Mouse (Mus musculus) limb, embryonic 13.5 days (tissue): Measurements from ENCODE around the gene Tbc1d17. TPM values are rescaled to one million over a fixed set of nuclear protein-coding genes. Genes with fewer than 3 reads are reported as not detected.

ENCODE experiments used
- ATAC-seq: fragments of 200-750 bp; cut with Nextera tagmentation; 2 replicates; pipeline ENCODE4 v1.8.0; 2017; ENCODE audit warnings: low read depth, moderate number of reproducible peaks, moderate TSS enrichment; ENCODE audit not compliant: low FRiP score
- H3K27ac ChIP-seq: fragments of 300-500 bp; sonication (generic); 2 replicates; pipeline ENCODE4 v1.5.1; 2015; ENCODE audit warnings: inconsistent platforms, mild to moderate bottlenecking, moderate library complexity
- H3K27me3 ChIP-seq: fragments of 300-500 bp; sonication (generic); 2 replicates; pipeline ENCODE4 v1.6.1; 2015; ENCODE audit warnings: mild to moderate bottlenecking, inconsistent platforms
- H3K36me3 ChIP-seq: fragments of 300-500 bp; sonication (generic); 2 replicates; pipeline ENCODE4 v1.6.1; 2015; ENCODE audit warnings: inconsistent platforms, mild to moderate bottlenecking, moderate library complexity
- H3K4me1 ChIP-seq: fragments of 300-500 bp; sonication (generic); 2 replicates; pipeline ENCODE4 v1.6.1; 2015; ENCODE audit warnings: inconsistent platforms
- H3K4me2 ChIP-seq: fragments of 300-500 bp; sonication (generic); replicated peaks from 2 replicates; pipeline ENCODE4 v1.6.1; 2015; ENCODE audit warnings: inconsistent platforms, mild to moderate bottlenecking, moderate library complexity
- H3K4me3 ChIP-seq: fragments of 300-500 bp; sonication (generic); 2 replicates; pipeline ENCODE4 v1.5.1; 2015; ENCODE audit warnings: moderate library complexity, mild to moderate bottlenecking, inconsistent platforms
- H3K9ac ChIP-seq: fragments of 300-500 bp; sonication (generic); 2 replicates; pipeline ENCODE4 v1.6.1; 2015; ENCODE audit warnings: mild to moderate bottlenecking, inconsistent platforms
- H3K9me3 ChIP-seq: fragments of 300-500 bp; sonication (generic); 2 replicates; pipeline ENCODE4 v1.6.1; 2016; ENCODE audit warnings: inconsistent platforms
- WGBS: fragments of 180-500 bp; shearing (Covaris S2); methylation state at CpG from one replicate; pipeline ENCODE4 v1.1.7; 2015; 5-methylcytosine and 5-hydroxymethylcytosine counted together
- polyA plus RNA-seq: library from polyadenylated mRNA; unstranded; fragments of >200 nt; fragmentation: Nextera tagmentation; extraction: Ambion mirVana; gene quantifications from 2 replicates; pipeline ENCODE4 v1.2.1, GENCODE M21; 2015

Gene Tbc1d17
- polyA plus RNA-seq, 1 experiment from 2014 or later: 90.5 TPM

- Histone ChIP-seq H3K27me3 (no peaks in the 10 kb centered on the region), H3K9me3 (no peaks in the 10 kb centered on the region), H3K36me3 (peaks cover 40% of the 10 kb centered on the region), H3K4me2 (peak overlapping the region; percentile 94), H3K9ac (peak overlapping the region; percentile 82), H3K27ac (peak overlapping the region; percentile 95), H3K4me3 (peak overlapping the region; percentile 79), H3K4me1 (peaks cover 55% of the 10 kb centered on the region)
- WGBS: under 1% methylated on average over 33 of the region's 33 CpGs
- ATAC-seq: peak; percentile 57
These were observed 1.3 kb upstream of the Tbc1d17 start for GRCm38 (mm10) chr7:44850146-44850545.

GRCm38 (mm10) chr7:44849416-44850111 lies 685 bp upstream of the Tbc1d17 start:
- peak overlapping the region; percentile 79 for H3K4me3 ChIP-seq
- H3K4me2 ChIP-seq: peak overlapping the region; percentile 94
- H3K4me1 ChIP-seq: peaks cover 49% of the 10 kb centered on the region
- H3K9ac ChIP-seq: peak overlapping the region; percentile 82
- H3K27ac ChIP-seq: peak overlapping the region; percentile 95
- ATAC-seq: peak; percentile 73
- H3K36me3 ChIP-seq: peaks cover 46% of the 10 kb centered on the region
- under 1% methylated on average over 41 of the region's 41 CpGs for WGBS
- H3K27me3 ChIP-seq: no peaks in the 10 kb centered on the region
- H3K9me3 ChIP-seq: no peaks in the 10 kb centered on the region

GRCm38 (mm10) chr7:44847772-44848171 lies 1.1 kb downstream of the Tbc1d17 start:
- Histone ChIP-seq H3K36me3 (peaks cover 52% of the 10 kb centered on the region), H3K27me3 (no peaks in the 10 kb centered on the region), H3K27ac (no peak overlapping the region), H3K9me3 (no peaks in the 10 kb centered on the region), H3K4me1 (peaks cover 31% of the 10 kb centered on the region), H3K4me3 (peak overlapping the region; percentile 79), H3K4me2 (peak overlapping the region; percentile 94), H3K9ac (peak overlapping the region; percentile 64)
- 70% methylated on average over 5 of the region's 5 CpGs for WGBS
- ATAC-seq: no peak

GRCm38 (mm10) chr7:44846804-44847203 lies 2.1 kb downstream of the Tbc1d17 start:
- Histone ChIP-seq H3K4me3 (no peak overlapping the region), H3K27me3 (peaks cover 7% of the 10 kb centered on the region), H3K4me2 (no peak overlapping the region), H3K27ac (no peak overlapping the region), H3K9ac (no peak overlapping the region), H3K4me1 (peaks cover 25% of the 10 kb centered on the region), H3K36me3 (peaks cover 58% of the 10 kb centered on the region), H3K9me3 (no peaks in the 10 kb centered on the region)
- ATAC-seq: no peak
- 91% methylated on average over 7 of the region's 7 CpGs for WGBS

- H3K36me3 ChIP-seq: peaks cover 67% of the 10 kb centered on the region
These were observed 3.9 kb downstream of the Tbc1d17 start for GRCm38 (mm10) chr7:44845006-44845405.

GRCm38 (mm10) chr7:44841825-44842463 lies 6.9 kb downstream of the Tbc1d17 start:
- Histone ChIP-seq H3K4me3 (no peak overlapping the region), H3K4me1 (peaks cover 15% of the 10 kb centered on the region), H3K27me3 (peaks cover 48% of the 10 kb centered on the region), H3K36me3 (peaks cover 66% of the 10 kb centered on the region), H3K9me3 (no peaks in the 10 kb centered on the region), H3K9ac (no peak overlapping the region), H3K4me2 (no peak overlapping the region), H3K27ac (no peak overlapping the region)
- 91% methylated on average over 8 of the region's 8 CpGs for WGBS
- ATAC-seq: no peak

More at GRCm38 (mm10) chr7:44845006-44845405, 3.9 kb downstream of the Tbc1d17 start:
- H3K27me3 ChIP-seq: peaks cover 25% of the 10 kb centered on the region
- no peak overlapping the region for H3K27ac ChIP-seq
- H3K4me3 ChIP-seq: no peak overlapping the region
- H3K9me3 ChIP-seq: no peaks in the 10 kb centered on the region
- ATAC-seq: no peak
- no peak overlapping the region for H3K4me2 ChIP-seq
- 91% methylated on average over 10 of the region's 10 CpGs for WGBS
- peaks cover 16% of the 10 kb centered on the region for H3K4me1 ChIP-seq
- no peak overlapping the region for H3K9ac ChIP-seq

GRCm38 (mm10) chr7:44840426-44840825 lies 8.5 kb downstream of the Tbc1d17 start:
- H3K27me3 ChIP-seq: peaks cover 48% of the 10 kb centered on the region
- H3K9me3 ChIP-seq: no peaks in the 10 kb centered on the region
- H3K4me1 ChIP-seq: peaks cover 15% of the 10 kb centered on the region
- ATAC-seq: no peak
- H3K27ac ChIP-seq: no peak overlapping the region
- H3K36me3 ChIP-seq: peaks cover 51% of the 10 kb centered on the region
- H3K4me3 ChIP-seq: peak overlapping the region; percentile 39; the same call in 1 of the 2 replicates
- peak overlapping the region; percentile 67 for H3K9ac ChIP-seq
- 49% methylated on average over 14 of the region's 14 CpGs for WGBS
- peak overlapping the region; percentile 70 for H3K4me2 ChIP-seq

- Histone ChIP-seq H3K4me2 (peak overlapping the region; percentile 70), H3K36me3 (peaks cover 43% of the 10 kb centered on the region), H3K4me3 (peak overlapping the region; percentile 39), H3K9me3 (no peaks in the 10 kb centered on the region), H3K9ac (peak overlapping the region; percentile 67), H3K27me3 (peaks cover 48% of the 10 kb centered on the region), H3K4me1 (peaks cover 15% of the 10 kb centered on the region), H3K27ac (no peak overlapping the region)
- ATAC-seq: peak; percentile 25
- 1% methylated on average over 58 of the region's 58 CpGs for WGBS
These were observed 9.2 kb downstream of the Tbc1d17 start for GRCm38 (mm10) chr7:44839491-44840191.

GRCm38 (mm10) chr7:44839171-44839490 lies 9.7 kb downstream of the Tbc1d17 start:
- H3K27ac ChIP-seq: no peak overlapping the region
- WGBS: 30% methylated on average over 11 of the region's 11 CpGs
- peak overlapping the region; percentile 67 for H3K9ac ChIP-seq
- H3K4me1 ChIP-seq: peaks cover 15% of the 10 kb centered on the region
- peak overlapping the region; percentile 39 for H3K4me3 ChIP-seq
- ATAC-seq: no peak
- H3K36me3 ChIP-seq: peaks cover 38% of the 10 kb centered on the region
- H3K27me3 ChIP-seq: peaks cover 48% of the 10 kb centered on the region
- peak overlapping the region; percentile 70 for H3K4me2 ChIP-seq
- no peaks in the 10 kb centered on the region for H3K9me3 ChIP-seq

GRCm38 (mm10) chr7:44838073-44838472 lies 10.8 kb downstream of the Tbc1d17 start:
- H3K9me3 ChIP-seq: no peaks in the 10 kb centered on the region
- no peak overlapping the region for H3K4me2 ChIP-seq
- peaks cover 28% of the 10 kb centered on the region for H3K36me3 ChIP-seq
- WGBS: 87% methylated on average over 6 of the region's 6 CpGs
- H3K27me3 ChIP-seq: peaks cover 48% of the 10 kb centered on the region
- no peak overlapping the region for H3K27ac ChIP-seq
- H3K4me1 ChIP-seq: peaks cover 15% of the 10 kb centered on the region
- H3K4me3 ChIP-seq: no peak overlapping the region
- no peak overlapping the region for H3K9ac ChIP-seq
- no peak for ATAC-seq

GRCm38 (mm10) chr7:44836423-44837053 lies 12.3 kb downstream of the Tbc1d17 start:
- Histone ChIP-seq H3K9me3 (no peaks in the 10 kb centered on the region), H3K4me1 (peaks cover 26% of the 10 kb centered on the region), H3K9ac (no peak overlapping the region), H3K4me2 (no peak overlapping the region), H3K27me3 (peaks cover 39% of the 10 kb centered on the region), H3K27ac (no peak overlapping the region), H3K36me3 (peaks cover 19% of the 10 kb centered on the region), H3K4me3 (no peak overlapping the region)
- WGBS: 83% methylated on average over 9 of the region's 9 CpGs
- ATAC-seq: no peak

- WGBS: 45% methylated on average over 3 of the region's 3 CpGs
- Histone ChIP-seq H3K4me2 (no peak overlapping the region), H3K9me3 (no peaks in the 10 kb centered on the region), H3K9ac (no peak overlapping the region), H3K4me1 (peaks cover 31% of the 10 kb centered on the region), H3K36me3 (peaks cover 19% of the 10 kb centered on the region), H3K27ac (no peak overlapping the region), H3K27me3 (peaks cover 33% of the 10 kb centered on the region), H3K4me3 (no peak overlapping the region)
- ATAC-seq: no peak
These were observed 12.9 kb downstream of the Tbc1d17 start for GRCm38 (mm10) chr7:44836016-44836404.
